Mouse (Mus musculus) kidney, adult 2 months (tissue): ENCODE measurements at regions not wholly inside any gene's neighbourhood (a gene's known extent, or its start where the extent isn't known, plus 50 kb on each side); places are given as distances from the start of the nearest gene placed in this dataset.

ENCODE experiments used
- CTCF ChIP-seq: fragments of 200-500 bp; conservative IDR thresholded peaks from 2 replicates; pipeline ENCODE4 v1.5.1; 2011; ENCODE audit warnings: low read depth, mild to moderate bottlenecking, control low read depth, low read length, moderate library complexity, mixed read lengths; ENCODE audit not compliant: insufficient read depth, insufficient read length
- POLR2A ChIP-seq: fragments of 200-500 bp; IDR thresholded peaks from one replicate; pipeline ENCODE4 v1.6.1; 2011; ENCODE audit warnings: low read depth, low read length, control low read depth

DNA sequence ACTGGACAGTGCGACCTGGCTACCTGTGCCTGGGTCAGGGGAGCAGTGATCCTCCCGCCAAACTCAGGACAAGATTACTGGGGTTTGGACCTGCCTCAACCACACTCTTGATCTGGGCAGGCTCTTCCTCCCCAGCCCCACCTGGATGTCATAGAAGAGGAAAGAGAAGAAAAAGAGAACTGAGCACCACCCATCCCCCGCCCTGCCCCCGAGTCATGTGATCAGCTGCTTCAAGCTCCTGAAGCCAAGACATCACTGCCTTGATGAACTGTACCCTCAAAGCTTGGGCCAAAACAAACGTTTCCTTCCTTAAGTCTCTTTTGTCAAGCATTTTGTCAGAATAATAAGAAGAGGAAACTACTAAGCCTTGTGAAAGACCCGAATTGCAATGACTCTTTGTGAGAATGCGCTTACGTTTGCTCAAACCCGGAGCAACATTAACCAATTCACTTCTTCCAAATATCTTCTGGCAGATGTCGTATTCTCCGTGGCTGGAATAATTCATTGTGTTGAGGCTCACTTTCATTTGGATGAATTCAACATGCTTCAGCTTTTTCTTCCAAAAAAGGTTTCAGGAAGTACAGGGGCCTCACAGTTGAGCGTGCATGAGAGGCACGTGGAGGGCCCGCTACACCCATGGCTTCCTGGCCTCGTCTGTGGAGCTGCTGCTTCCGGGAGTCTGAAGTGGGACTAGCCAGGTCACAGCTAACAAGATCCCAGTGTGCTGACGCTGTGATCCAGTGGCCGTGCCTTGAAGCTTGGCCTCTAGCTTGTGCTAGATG is 169.5 kb downstream of the Kdr start:
- TF ChIP-seq POLR2A (no peak), CTCF (no peak)
